Mouse (Mus musculus) lung, embryonic 16.5 days (tissue): Measurements from ENCODE around the gene Mecom. TPM values are rescaled to one million over a fixed set of nuclear protein-coding genes. Genes with fewer than 3 reads are reported as not detected.
A peak's percentile ranks its signal among the peaks of the same experiment; 100 is the strongest.

Experiments used
- ATAC-seq: fragments of 200-750 bp; cut with Nextera tagmentation; 2 replicates; pipeline ENCODE4 v1.8.0; 2017; ENCODE audit warnings: low read depth, mild to moderate bottlenecking, moderate library complexity
- H3K27ac ChIP-seq: fragments of 300-500 bp; sonication (generic); 2 replicates; pipeline ENCODE4 v1.5.1; 2014; ENCODE audit warnings: mild to moderate bottlenecking, control low read depth, low read length
- H3K27me3 ChIP-seq: fragments of 300-500 bp; sonication (generic); 2 replicates; pipeline ENCODE4 v1.6.1; 2014; ENCODE audit warnings: low read depth, low read length, mixed read lengths; ENCODE audit not compliant: control insufficient read depth, insufficient read depth
- H3K36me3 ChIP-seq: fragments of 300-500 bp; sonication (generic); 2 replicates; pipeline ENCODE4 v1.6.1; 2014; ENCODE audit warnings: low read length; ENCODE audit not compliant: control insufficient read depth, insufficient read depth
- H3K4me1 ChIP-seq: fragments of 300-500 bp; sonication (generic); replicated peaks from 2 replicates; pipeline ENCODE4 v1.6.1; 2014; ENCODE audit warnings: low read length, mixed read lengths; ENCODE audit not compliant: control insufficient read depth, insufficient read depth
- H3K4me2 ChIP-seq: fragments of 300-500 bp; sonication (generic); 2 replicates; pipeline ENCODE4 v1.6.1; 2014; ENCODE audit warnings: low read depth, low read length, control low read depth
- H3K4me3 ChIP-seq: fragments of 300-500 bp; sonication (generic); 2 replicates; pipeline ENCODE4 v1.5.1; 2014; ENCODE audit warnings: mild to moderate bottlenecking, low read length, control low read depth
- H3K9ac ChIP-seq: fragments of 300-500 bp; sonication (generic); 2 replicates; pipeline ENCODE4 v1.6.1; 2014; ENCODE audit warnings: low read length, control low read depth
- H3K9me3 ChIP-seq: fragments of 300-500 bp; sonication (generic); 2 replicates; pipeline ENCODE4 v1.6.1; 2016; ENCODE audit warnings: low read length; ENCODE audit not compliant: control insufficient read depth
- WGBS: fragments of 180-500 bp; shearing (Covaris S2); extraction: QIAGEN DNeasy Blood & Tissue Kit; methylation state at CpG from one replicate; pipeline ENCODE4 v1.1.7; 2014; 5-methylcytosine and 5-hydroxymethylcytosine counted together
- polyA plus RNA-seq: library from polyadenylated mRNA; unstranded; fragments of >200 nt; fragmentation: Nextera tagmentation; extraction: Ambion mirVana; gene quantifications from 2 replicates; pipeline ENCODE4 v1.2.1, GENCODE M21; 2015

The Mecom gene
- polyA plus RNA-seq, 1 experiment from 2014 or later, result 73.4 TPM

- no peak for ATAC-seq
- no peaks in the 10 kb centered on the region for H3K27me3 ChIP-seq
- no peak overlapping the region for H3K4me2 ChIP-seq
- H3K9ac ChIP-seq, result no peak overlapping the region
- H3K36me3 ChIP-seq, result no peaks in the 10 kb centered on the region
- H3K4me3 ChIP-seq, result no peak overlapping the region
- H3K4me1 ChIP-seq, result no peaks in the 10 kb centered on the region
- 52% methylated on average over 4 of the region's 4 CpGs for WGBS
- H3K9me3 ChIP-seq, result no peaks in the 10 kb centered on the region
- H3K27ac ChIP-seq, result no peak overlapping the region
Observed at GRCm38 (mm10) chr3:30410778-30411177, 137.0 kb downstream of the Mecom start.

GRCm38 (mm10) chr3:30404821-30405220 is 143.0 kb downstream of the Mecom start:
- Histone ChIP-seq H3K36me3 (no peaks in the 10 kb centered on the region), H3K27ac (no peak overlapping the region), H3K4me3 (no peak overlapping the region), H3K9me3 (no peaks in the 10 kb centered on the region), H3K9ac (no peak overlapping the region), H3K4me1 (no peaks in the 10 kb centered on the region), H3K27me3 (no peaks in the 10 kb centered on the region), H3K4me2 (no peak overlapping the region)
- ATAC-seq, result no peak
- 77% methylated on average over 4 of the region's 4 CpGs for WGBS

GRCm38 (mm10) chr3:30398911-30399310 is 148.9 kb downstream of the Mecom start:
- no peak overlapping the region for H3K27ac ChIP-seq
- WGBS, result 62% methylated on average over 7 of the region's 7 CpGs

DNA sequence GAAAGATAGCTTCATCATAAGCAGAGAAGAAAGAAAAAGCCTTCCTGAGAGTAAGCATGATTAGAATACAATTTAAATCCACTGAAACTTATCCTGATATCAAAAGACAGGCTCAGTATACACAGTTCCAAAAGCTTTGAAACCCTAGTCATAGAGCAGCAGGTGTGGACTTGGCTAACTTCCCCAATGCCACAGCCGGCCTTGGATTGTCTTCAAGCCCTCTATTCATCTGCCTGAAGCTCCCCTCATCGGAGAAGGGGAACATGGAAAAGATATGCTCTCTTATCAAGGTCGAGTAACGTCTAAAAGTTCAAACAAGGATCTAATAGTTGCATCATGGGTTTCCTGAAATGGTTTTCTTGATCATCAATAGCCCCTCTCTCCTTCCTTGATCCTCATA is 152.9 kb downstream of the Mecom start:
- no peaks in the 10 kb centered on the region for H3K36me3 ChIP-seq
- WGBS, result 74% methylated on average over 4 of the region's 4 CpGs
- no peak overlapping the region for H3K4me3 ChIP-seq
- no peak overlapping the region for H3K4me2 ChIP-seq
- no peaks in the 10 kb centered on the region for H3K27me3 ChIP-seq
- no peak overlapping the region for H3K9ac ChIP-seq
- no peak for ATAC-seq
- H3K27ac ChIP-seq, result no peak overlapping the region
- H3K9me3 ChIP-seq, result no peaks in the 10 kb centered on the region
- peaks cover 14% of the 10 kb centered on the region for H3K4me1 ChIP-seq

More at GRCm38 (mm10) chr3:30398911-30399310, 148.9 kb downstream of the Mecom start:
- Histone ChIP-seq H3K36me3 (no peaks in the 10 kb centered on the region), H3K9ac (no peak overlapping the region), H3K4me1 (no peaks in the 10 kb centered on the region), H3K4me2 (no peak overlapping the region), H3K27me3 (no peaks in the 10 kb centered on the region), H3K4me3 (no peak overlapping the region), H3K9me3 (no peaks in the 10 kb centered on the region)
- ATAC-seq, result no peak

DNA sequence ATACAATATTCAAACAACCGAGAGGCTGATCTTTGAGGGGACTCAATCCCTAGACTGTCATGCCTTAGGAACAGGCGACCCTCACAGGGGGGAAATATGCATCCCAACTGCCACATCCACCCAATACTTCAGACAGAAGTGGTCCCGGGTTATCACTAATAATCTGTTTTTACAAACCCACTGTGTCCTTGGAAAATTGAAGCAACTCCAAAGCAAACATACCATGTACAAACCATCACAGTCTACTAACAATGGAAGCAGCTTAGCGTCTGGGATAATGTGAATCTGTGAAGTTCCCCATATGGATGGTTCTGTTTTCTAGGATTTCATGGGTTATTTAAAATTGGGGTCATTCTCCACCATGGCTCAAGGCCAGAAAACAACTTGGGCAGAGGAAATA is 155.1 kb downstream of the Mecom start:
- Histone ChIP-seq H3K9me3 (no peaks in the 10 kb centered on the region), H3K36me3 (no peaks in the 10 kb centered on the region), H3K27ac (no peak overlapping the region), H3K4me2 (no peak overlapping the region), H3K9ac (no peak overlapping the region), H3K27me3 (no peaks in the 10 kb centered on the region), H3K4me1 (peaks cover 14% of the 10 kb centered on the region), H3K4me3 (no peak overlapping the region)
- ATAC-seq, result no peak
- WGBS, result 42% methylated on average over 4 of the region's 4 CpGs

DNA sequence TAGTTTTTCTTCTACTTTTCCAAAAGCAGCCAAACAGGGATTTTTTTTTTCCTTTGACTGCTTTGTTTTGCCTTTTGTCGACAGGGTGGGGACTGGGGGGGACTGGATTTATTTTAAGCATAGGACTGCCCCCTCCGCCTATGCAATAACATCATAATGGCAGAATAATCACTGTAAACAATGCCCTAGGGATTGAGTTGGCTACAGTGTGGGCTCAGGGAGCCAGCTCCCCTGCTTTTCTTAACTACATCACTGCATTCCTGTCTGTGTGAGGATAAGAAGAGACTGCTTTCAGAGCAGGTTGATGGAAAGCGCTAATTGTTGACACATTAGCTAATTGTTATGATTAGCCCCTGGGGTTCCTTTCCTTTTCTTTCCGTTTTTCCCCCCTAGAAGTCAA is 155.6 kb downstream of the Mecom start:
- Histone ChIP-seq H3K4me2 (no peak overlapping the region), H3K27ac (no peak overlapping the region), H3K9me3 (no peaks in the 10 kb centered on the region), H3K9ac (no peak overlapping the region), H3K27me3 (no peaks in the 10 kb centered on the region), H3K4me1 (peaks cover 14% of the 10 kb centered on the region), H3K4me3 (no peak overlapping the region), H3K36me3 (no peaks in the 10 kb centered on the region)
- 21% methylated on average over 4 of the region's 4 CpGs for WGBS
- ATAC-seq, result no peak

DNA sequence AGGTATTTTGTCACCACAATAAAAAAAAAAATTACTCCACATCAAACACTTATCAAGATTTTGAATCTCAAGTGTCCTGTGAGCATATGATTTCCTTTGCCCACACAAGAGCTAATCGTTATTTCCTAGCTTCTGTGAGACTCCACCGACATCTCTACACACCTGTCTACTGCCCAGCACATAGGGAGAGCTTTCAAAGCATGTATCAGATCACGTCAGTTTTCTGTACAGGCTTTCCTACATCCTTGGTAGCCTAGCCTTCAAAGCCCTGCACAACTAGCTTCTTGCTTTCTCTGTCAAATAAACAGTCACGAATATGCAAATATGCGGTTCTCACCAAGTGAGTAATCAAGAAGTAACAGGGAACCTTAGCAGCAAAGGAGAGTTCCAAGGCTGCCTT is 157.5 kb downstream of the Mecom start:
- H3K4me3 ChIP-seq, result no peak overlapping the region
- no peaks in the 10 kb centered on the region for H3K9me3 ChIP-seq

GRCm38 (mm10) chr3:30380273-30380672 is 167.5 kb downstream of the Mecom start:
- WGBS, result 45% methylated on average over 4 of the region's 4 CpGs
- Histone ChIP-seq H3K9ac (no peak overlapping the region), H3K4me3 (no peak overlapping the region)

More for the DNA sequence above, 157.5 kb downstream of the Mecom start:
- ATAC-seq, result no peak
- H3K27me3 ChIP-seq, result no peaks in the 10 kb centered on the region
- no peak overlapping the region for H3K4me2 ChIP-seq
- H3K27ac ChIP-seq, result no peak overlapping the region
- 69% methylated on average over 5 of the region's 5 CpGs for WGBS
- no peak overlapping the region for H3K9ac ChIP-seq
- no peaks in the 10 kb centered on the region for H3K36me3 ChIP-seq
- H3K4me1 ChIP-seq, result peaks cover 14% of the 10 kb centered on the region

GRCm38 (mm10) chr3:30379301-30379700 is 168.5 kb downstream of the Mecom start:
- Histone ChIP-seq H3K4me3 (no peak overlapping the region), H3K9me3 (no peaks in the 10 kb centered on the region), H3K27ac (no peak overlapping the region), H3K4me2 (no peak overlapping the region), H3K36me3 (no peaks in the 10 kb centered on the region), H3K9ac (no peak overlapping the region), H3K27me3 (no peaks in the 10 kb centered on the region), H3K4me1 (no peaks in the 10 kb centered on the region)
- 49% methylated on average over 6 of the region's 6 CpGs for WGBS
- ATAC-seq, result no peak

More at GRCm38 (mm10) chr3:30380273-30380672, 167.5 kb downstream of the Mecom start:
- Histone ChIP-seq H3K9me3 (no peaks in the 10 kb centered on the region), H3K4me1 (no peaks in the 10 kb centered on the region), H3K36me3 (no peaks in the 10 kb centered on the region), H3K27me3 (no peaks in the 10 kb centered on the region), H3K27ac (no peak overlapping the region), H3K4me2 (no peak overlapping the region)
- no peak for ATAC-seq

GRCm38 (mm10) chr3:30371472-30371871 is 176.3 kb downstream of the Mecom start:
- H3K4me1 ChIP-seq, result peaks cover 11% of the 10 kb centered on the region
- WGBS, result 29% methylated on average over 7 of the region's 7 CpGs
- no peak overlapping the region for H3K4me3 ChIP-seq
- H3K27me3 ChIP-seq, result no peaks in the 10 kb centered on the region
- H3K9me3 ChIP-seq, result no peaks in the 10 kb centered on the region
- H3K27ac ChIP-seq, result 0 out of 2 replicates have a peak overlapping the region, but pooled peaks have one; percentile 14
- H3K4me2 ChIP-seq, result peak overlapping the region; percentile 35
- ATAC-seq, result no peak
- H3K36me3 ChIP-seq, result no peaks in the 10 kb centered on the region
- H3K9ac ChIP-seq, result no peak overlapping the region
